Mouse (Mus musculus): Measurements from ENCODE around the gene Mrpl57.

DNA sequence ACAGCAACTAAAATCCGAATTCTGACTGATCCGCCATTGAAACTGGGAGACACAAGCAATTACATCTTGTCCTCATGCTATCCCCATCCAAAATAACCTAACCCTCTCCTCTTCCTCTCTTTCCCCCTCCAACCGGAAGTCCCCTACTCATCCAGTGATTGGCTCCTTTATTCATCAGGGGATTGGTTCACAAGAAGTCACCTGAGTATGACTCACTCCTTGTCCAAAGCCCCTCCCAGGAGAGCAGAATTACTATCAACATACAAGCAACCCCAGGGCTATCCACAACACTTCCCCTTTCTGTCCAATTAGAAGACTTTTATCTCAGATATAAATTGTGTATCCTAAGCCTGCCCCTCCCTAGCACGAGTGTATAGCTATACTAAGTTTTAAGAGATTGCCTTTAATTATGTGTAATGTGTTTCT lies 36.0 kb downstream of the Mrpl57 start:
- TF ChIP-seq CTCF (IDR thresholded peaks at IDR 0.05; ENCODE audit: borderline replicate concordance, insufficient read depth, low read depth, low read length) (no peak), POLR2A (IDR thresholded peaks at IDR 0.05; ENCODE audit: borderline replicate concordance, insufficient read depth, low read length) (no peak)

All from cerebellum, adult 2 months (tissue).